Mouse (Mus musculus) gastrocnemius, adult 18-20 months (tissue): ENCODE measurements around the gene Hepacam. TPM values are rescaled to one million over a fixed set of nuclear protein-coding genes. Genes with fewer than 3 reads are reported as not detected.

Experiments used
- DNase-seq: peaks from one replicate; pipeline ENCODE4 v3.0.0; 2021; ENCODE audit warnings: low spot score
- long read RNA-seq, 2 experiments: library from polyadenylated mRNA; stranded (forward); transcript quantifications; one replicate each; pipeline ENCODE4 v2.0.0; 2021
- total RNA-seq, 2 experiments: library from RNA; stranded (reverse); gene quantifications; 2 replicates each; pipeline ENCODE4 v1.2.3; 2021

Gene Hepacam
- under 1 TPM; 0.11 to 0.17 TPM for total RNA-seq
- long read RNA-seq, experiment 1 = 0 reads
- long read RNA-seq, experiment 2 = 0 reads

DNA sequence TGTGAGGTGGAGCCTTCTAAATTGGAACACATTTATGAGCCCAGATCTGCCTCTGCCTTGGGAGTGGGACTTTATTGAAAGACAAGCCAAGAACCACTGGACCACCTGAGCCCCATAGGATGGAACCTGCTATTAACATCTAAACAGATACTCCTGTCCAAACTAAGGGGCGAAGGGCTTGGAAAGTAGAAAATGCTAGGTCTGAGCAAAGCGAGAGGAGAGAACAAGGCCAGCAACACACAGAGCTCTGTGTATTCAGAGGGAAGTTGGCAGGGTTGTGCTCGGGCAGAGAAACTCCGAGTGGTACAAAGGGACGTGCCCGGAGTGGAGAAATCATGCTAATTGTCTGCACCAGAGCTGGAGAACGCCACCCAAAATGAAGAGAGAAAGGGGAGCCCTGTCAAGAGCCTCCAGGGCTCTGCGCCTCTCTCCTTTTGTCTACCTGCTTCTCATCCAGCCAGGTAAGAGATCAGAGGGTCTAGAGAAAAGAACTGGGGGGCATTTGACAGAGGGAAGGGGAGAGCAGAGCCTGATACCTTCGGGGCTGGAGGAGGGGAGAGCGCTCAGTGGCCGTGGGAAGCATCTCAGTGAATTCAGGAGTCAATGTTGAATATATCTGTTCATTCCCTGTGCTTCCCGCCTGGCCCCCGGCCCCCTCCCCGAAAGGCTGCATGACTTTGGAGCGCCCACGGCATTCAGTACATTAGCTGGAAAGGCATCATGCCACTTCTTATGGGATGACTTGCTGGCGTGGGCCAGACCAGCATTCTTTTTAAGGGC, at the start of gene Hepacam:
Gene Hepacam (plus strand): TSS at position 51 of the 780 bp plus-strand sequence.
- DNase-seq = no peak

DNA sequence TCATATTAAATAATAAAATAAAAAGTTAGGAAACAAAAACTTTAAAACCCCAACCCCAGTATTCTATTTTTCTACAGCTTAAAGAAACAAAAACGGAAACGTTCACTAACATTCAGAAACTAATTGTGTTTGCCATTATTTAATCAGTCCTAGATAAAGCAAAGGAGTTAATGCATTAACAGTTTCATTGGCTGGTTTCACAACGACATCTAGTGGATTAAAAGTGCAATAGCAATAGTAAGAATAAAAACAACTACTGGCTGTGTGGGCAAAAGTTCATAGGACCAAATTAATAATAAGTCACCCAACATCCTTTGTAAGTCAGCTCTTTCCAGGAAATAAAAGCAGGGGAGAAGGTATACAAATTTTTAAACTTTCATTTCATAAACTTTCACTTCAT, 37.7 kb upstream of the Hepacam start:
- DNase-seq = peak; percentile 3

DNA sequence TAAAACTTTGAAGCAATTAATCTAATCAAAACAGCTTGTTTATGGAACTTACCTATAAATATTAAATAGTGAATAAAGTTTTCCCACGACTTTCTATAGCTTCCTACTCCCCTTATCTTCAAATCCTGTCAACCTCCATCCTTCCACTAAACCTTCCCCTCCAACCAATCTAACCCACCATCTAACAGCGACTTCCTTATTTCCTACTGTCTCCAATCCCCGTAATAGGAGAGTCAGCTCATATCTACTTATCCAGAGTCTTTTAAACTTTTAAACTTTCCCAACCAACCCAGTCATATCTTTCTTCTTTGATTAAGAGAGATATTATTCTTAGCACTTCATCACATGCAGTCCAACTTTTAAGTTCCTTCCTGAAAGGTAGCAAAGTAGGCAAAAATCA, 21.7 kb upstream of the Hepacam start:
- no peak for DNase-seq

DNA sequence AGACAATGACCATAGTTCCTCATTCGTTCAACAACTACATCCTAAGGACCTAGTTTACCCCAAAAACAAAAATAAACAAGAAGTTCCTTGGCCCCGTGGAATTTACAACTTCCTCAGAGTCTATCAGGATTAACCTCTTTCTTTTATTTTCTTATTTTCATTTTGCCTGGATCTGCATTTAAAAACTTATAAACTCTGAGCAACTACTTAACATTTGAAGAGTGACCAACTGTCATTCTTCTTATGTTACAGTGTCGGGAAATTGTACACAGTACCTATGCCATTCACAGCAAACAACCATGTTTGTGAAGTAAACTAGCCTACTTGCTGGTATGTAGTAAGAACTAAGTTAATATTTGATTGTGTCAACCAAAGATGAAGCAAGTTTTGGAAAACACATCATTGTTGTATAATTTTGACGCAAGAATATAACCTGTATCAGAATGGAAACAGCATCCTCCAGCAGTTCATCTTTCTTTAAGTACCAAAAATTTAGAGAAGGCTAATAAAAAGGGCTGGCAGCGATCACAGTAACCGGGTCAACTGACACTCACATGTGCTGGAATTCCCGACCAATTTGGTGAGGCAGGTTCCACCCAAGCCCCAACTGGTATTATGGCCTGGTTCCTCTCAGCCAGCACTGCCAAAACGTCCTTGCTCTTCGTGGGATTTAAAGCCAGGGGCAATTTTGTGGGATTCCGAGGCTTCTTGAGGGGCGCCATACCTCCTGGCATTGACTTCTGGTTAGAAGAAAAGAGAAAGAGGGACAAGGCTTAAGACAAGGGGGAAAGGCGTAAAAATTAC, 19.8 kb upstream of the Hepacam start:
- no peak for DNase-seq

DNA sequence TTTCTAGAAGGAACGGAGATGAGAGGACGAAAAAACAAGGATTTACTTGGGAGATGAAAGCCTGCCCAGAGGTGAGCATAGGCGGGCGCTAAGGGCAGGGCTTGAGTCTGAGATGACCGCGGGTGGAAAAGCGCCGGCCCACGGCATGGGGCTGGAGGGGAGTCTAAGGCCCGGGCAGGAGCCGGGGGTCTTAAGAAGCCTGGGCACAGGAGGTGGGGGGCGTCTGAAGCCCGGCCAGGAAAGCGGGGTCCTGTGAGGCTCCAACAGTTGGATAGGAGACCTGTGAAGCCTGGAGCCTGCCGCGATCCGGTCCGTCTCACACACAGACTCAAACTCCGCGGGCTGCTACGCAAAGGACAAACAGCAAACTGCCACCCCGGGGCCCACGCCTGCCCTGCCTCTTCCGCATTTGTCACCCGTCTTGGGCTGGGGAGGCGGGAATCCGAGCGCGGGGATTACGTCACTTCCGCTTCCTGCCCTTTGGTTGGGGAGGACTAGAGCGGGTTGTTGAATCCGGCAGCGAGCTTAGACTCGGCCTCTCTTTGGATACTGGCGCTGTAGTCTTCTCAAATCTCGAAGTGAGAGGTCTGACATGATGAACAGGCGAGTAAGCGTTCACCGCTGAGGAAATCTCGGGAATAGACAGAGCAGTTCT, 19.0 kb upstream of the Hepacam start, which contains the start of gene Ccdc15:
Gene Ccdc15 (minus strand): TSS at position 445 of the 655 bp plus-strand sequence.
- DNase-seq = peak; percentile 96

DNA sequence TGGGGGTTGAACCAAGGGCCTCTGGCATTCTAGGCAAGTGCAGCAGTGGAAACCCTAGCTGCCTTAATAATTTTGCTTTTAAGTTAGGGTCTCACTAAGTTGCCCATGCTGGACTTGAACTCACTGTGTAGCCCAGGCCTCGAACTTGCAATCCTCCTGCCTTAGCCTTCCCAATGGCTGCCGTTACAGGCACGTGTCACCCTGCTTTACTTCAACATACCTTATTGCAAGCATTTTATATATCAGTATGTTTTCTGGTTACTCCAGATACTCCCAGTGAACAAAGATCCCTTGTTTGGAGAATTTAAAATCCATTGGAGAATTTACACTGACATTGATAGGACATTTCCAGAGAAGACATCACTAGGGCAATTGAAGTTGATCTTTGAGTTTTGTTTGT, 18.1 kb upstream of the Hepacam start:
- DNase-seq = no peak

DNA sequence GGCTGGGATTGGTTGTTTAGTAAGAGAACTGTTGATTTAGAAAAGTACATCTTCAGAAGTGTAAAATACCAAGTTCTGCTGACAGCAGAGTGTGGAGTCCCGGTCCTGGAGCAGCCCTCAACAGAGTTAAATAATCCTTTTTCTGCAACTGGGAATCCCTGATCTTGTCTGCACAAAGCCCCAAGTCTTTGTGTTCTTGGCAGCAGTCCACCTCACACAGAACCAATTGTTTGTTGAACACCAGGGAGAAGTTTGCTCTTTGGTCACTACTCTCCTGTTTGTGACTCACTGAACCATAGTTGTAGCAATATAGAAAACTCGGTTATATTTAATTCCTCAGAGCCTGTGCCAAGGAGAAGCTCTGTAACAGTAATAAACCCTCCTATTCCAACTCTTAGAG, 15.9 kb upstream of the Hepacam start:
- DNase-seq = no peak

DNA sequence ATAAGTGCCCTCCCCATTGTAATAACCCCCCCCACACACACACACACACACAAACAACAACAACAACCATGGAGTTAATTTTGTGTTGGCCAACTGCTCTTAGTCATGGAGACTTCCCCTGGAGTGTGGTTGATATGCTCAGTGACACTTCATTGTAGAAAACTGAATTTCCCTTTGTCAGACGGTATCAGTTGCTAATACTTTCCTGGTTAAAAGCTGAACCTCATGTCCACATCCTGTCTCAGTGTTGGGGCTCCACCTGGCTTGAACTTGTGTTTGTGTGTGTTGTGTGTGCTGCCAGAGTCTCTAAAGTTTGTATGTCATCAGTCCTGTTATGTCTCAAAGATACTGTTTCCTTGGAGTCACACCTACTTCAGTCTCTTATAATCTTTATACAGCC, 12.7 kb upstream of the Hepacam start:
- DNase-seq = no peak

DNA sequence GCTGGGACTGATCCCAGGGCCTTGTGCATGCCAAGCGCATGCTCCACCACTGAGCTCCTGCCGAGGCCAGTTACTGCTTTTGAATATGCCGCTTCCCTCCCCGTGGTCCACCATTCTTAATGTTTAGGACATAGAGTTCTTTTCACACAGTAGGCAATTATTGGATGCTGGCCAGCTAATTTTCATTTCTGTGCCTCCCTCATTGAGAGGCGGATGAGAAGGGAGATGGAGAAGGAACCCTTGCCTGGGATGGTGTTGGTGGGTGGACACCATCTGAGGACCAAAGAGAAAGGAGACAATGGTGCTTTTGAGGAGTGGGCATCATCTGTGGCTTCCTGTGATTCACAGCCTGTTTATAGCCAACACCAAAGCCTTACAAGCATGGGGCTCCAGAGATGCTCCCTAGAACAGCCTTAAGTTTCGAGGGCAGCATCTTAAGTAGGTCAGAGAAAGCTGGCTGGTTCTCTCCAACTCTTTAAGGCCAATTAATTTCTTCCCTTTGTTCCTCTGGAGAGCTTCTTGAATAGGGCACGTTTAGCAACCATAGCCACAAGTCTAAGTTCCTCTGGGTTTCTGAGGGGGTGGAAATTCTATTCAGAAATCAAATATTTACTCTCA, 8.3 kb upstream of the Hepacam start:
- no peak for DNase-seq

DNA sequence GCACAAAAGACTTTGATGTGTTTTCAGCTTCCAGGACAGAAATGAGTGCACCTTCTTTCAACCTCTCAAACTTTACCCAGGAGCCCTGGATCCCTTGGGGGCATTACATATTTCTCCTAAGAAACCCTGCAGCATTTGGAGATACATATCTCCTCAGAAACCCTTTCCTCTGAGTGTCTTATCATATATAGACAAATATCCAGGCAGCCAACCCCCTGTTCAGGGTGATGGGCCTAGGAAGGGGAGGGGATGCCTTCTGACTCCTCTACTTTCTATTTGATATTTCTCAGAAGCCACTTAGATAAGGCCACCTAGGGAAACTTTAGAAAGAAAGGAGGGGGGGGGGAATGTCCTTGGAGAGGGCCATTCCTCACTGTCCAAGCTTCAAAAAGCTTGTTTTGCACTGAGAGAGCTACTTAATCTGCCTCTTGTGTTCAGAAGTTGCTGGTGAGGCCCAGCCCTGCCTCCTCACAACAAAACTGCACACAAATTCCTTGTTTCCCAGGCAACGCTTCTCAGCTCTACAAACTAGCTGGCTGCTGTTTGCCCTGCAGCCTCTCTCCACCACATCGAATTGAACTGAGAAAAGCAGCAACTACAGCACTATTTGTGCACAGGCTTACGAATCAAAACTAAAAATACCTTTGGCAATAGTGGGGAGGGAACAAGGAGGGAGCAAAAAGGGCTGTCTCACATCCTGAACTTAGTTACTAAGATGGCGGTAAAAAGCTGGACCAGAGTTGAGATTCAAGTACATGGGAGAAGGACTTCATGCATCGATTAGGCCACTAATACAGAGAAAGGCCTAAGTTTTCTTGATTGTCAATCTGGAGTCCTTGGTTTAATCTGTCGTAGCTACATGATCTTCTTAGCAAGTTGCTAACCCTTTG, 7.6 kb upstream of the Hepacam start:
- no peak for DNase-seq

DNA sequence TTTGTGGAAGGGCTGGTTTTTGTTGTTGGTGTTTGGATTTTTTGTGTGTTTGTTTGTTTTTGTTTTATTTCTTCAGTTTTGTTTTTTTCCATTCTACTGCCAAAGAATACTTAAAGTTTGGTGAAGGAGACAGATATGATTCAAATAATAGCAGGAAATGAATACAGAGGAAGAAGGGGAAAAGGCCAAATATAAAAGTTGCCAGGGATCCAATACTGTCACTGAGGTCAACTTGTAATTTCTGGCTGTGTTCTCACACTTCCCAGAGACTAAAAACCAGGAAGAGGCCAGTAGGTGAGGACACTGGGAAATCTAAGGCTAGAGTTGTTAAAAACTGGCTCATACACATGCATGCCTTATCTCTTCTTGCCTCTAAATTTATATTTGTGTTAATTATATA, 5.1 kb upstream of the Hepacam start:
- DNase-seq = no peak

DNA sequence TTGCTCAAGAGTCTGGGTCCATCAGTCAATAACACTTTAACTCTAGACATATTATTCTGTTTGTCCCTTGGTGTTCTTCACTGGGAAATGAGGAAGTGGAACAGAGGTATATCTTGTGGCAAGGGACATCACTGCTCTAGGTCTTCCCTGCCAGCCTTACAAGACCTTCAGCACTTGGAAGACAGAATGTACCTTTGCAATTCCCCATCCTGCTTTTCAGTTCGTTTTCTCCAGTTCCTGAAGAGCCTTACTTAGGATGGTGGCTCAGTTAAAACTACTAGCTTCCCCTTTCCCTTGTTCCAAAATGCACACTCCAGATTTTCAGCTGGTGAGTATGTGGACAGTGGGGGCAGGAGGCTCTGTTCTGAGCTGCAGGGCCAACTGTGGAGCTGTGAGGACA, 4.3 kb upstream of the Hepacam start:
- no peak for DNase-seq

DNA sequence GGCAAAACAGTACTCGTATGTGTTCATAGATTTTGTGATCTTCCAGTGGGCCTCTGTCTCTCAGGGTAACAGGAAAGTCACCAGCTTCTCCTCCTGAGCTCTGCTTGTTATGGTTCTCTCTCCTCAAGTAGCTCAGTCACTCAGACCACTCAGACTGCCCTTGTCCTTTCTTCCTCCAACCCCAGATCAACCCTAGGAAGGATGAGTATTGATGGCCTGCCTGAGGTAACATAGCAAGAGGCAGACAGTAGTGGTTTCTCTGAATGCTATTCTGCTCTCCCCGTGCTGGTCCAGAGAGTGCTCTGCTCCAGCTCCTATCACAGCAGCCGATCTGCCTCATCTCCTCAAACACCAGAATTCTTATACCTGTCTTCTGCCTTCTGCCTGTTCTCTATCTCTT, 3.6 kb upstream of the Hepacam start:
- no peak for DNase-seq

DNA sequence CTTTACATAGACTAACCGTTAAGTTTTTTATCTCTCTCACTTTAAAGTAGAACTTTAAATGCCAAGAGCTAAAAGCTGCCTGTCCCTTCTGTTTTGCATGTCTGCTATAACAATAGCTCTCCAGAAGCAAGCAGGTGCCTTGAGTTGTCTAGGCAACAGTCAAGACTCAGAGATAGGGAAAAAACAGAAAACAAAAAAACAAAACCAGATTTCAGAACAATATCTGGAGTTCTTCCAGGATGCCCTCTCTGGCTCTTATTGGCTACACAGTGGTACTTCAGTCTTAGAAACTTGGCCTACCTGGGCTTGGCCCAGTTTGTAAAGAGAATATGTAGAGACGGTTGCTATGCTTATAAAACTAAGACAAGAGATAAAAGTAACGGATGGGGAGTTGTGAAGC, 2.8 kb upstream of the Hepacam start:
- no peak for DNase-seq

DNA sequence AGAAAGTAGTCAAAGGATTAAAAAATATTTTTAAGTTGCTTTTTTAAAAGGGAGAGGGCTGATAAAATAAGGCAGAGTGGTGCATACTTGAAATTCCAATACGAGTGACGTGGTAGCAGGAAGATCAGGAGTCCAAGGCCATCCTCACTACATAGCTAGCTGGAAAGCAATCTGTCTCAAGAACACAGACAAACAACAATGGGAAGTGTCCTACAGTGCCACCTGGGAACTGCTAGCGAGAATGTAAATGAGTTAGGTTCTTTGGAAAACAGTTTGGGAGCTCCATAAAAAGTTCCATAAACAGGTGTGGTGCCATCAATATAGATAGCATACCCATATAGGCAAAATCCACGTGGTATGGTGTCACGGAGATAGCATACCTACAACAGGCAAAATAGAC, 1.4 kb upstream of the Hepacam start:
- no peak for DNase-seq

DNA sequence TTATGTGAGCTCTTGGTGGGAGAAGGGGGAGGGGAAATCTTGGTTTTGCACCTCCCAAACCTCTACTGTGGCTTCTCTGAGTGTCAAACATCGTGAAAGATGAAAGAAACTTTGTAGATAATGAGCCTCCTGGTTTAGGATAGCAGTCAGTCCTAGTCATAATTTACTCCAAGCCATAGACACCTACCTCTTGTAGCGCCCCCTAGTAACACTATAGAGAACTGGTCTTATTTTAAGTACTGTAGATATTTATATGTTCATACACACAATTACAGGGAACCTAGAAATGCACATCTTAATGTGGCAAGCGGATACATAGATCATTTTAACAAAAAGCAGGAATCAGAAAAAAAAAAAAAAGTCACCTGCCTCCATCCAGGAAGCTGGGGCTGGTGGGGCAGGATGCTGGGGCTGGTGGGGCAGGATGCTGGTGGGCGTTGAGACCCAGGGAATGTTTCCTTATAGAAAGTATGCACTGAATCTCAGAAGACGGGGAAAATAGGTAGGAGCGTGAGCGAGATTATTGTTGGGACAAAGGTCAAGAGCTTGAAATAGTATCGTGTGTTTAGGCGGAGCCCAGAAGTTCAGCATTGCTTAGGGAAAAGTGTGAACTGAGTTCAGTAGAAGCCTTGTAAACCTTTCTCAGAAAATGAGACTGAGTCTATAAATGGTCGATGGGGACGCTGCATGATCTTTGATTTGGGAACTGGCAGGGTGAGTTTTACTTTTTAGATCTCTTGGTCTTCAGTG, 1.1 kb downstream of the Hepacam start:
- no peak for DNase-seq

DNA sequence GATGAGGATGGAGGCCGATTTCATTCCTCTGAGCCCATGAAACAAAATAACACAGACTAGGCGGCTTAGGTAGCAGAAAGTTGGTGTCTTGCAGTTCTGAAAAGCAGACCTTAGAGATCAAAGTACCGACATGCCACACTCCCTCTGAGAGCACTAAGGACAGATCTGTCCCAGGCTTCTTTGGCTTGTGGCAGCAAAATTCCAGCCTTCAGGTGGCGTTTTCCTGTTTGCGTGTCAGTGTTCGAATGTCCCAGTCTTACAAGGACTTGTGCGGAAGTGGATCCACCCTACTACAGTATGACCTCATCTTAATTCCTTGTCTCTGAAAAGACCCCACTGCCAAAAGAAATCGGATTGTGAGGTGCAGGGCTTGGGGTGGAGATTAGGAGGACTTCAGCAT, 1.7 kb downstream of the Hepacam start:
- DNase-seq = peak; percentile 19

DNA sequence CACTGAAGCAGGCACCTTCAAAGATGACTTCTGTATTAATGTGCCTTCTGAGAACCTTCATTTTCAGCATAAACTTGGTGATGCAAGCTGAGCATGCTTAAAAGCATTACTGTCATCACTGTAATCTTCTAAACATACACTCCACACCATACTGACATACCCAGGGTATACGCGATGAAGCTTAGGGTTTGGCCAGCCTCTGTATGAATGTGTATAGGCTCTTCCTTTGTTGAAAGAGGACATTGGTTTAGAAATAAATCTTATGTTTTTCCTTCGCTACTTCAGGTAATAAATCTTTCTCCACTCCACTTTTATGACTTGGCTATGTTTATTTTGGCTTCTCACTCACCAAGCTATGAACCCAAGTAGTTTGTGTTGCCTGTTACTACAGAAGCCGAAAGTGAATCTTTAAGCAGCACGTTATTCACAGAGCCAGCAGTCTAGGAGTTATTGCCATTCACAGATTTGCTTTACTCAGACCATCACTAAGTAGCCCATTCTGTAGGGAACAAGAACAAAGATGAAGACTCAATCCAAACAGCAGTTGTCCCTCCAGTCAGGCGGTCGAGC, 4.2 kb downstream of the Hepacam start:
- no peak for DNase-seq

DNA sequence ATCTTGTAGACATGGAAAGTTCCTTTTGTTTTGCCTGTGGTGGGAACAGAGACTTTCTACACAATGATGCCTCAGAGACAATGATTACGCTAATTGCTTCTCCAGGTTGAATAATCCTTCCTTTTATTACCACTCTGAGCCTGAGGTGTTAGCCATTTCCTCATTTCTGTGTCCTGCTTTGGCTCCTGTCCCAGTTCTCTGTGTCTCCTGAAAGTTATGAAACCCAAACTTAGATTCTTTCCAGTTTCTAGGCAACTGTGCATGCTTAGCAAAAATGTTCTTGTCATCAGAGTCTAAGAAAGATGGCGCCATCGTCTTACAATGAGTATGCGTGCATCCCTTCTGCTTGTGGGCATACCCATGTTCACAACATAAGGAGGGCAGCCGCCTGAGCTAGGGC, 8.6 kb downstream of the Hepacam start:
- no peak for DNase-seq

DNA sequence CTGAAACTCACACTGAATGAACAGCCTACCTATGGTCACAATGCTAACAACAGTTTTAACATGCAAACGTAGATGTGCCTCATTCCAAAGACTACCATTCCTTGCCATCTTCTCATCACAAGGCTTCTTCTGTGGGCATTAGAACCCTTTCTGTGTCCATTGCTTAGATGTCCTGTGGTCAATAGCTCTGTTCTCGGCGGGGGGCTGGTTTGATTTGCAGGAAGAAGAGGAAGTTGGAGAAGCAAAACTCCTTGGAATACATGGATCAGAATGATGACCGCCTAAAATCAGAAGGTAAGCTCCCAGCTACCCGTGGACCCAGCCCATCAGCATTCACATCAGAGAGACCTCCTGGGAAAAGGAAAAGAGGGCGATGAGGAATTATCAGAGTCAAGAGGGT, 16.0 kb downstream of the Hepacam start:
- no peak for DNase-seq
